Mouse (Mus musculus): ENCODE measurements around the gene Gna13. TPM values are rescaled to one million over a fixed set of nuclear protein-coding genes. Genes with fewer than 3 reads are reported as not detected.
"Not testable (repeated sequence)": the region's sequence is repeated elsewhere in the genome, so short reads cannot be mapped to it uniquely, and the experiment has no call there.

Gna13 gene
- polyA plus RNA-seq, 1 experiment from 2014 or later: 25.2 TPM

GRCm38 (mm10) chr11:109330706-109331393, 31.8 kb upstream of the Gna13 start:
- ATAC-seq (ENCODE audit: low FRiP score) (peak; percentile 71), DNase-seq (ENCODE audit: low spot score) (no peak)
- WGBS: 36% methylated on average over 17 of the region's 17 CpGs
- no peaks in the 10 kb centered on the region for H3K4me1 ChIP-seq (replicated peaks; ENCODE audit: control insufficient read depth, insufficient read depth, low read length)
- H3K4me3 ChIP-seq (ENCODE audit: low read depth, low read length): no peak overlapping the region
- no peak overlapping the region for H3K27ac ChIP-seq (ENCODE audit: low read depth, low read length)
- H3K27me3 ChIP-seq (ENCODE audit: control insufficient read depth, insufficient read depth, low read length): no peaks in the 10 kb centered on the region
- H3K9ac ChIP-seq (ENCODE audit: low read depth, low read length): no peak overlapping the region
- H3K9me3 ChIP-seq (ENCODE audit: control insufficient read depth, low read length): no peaks in the 10 kb centered on the region
- peak overlapping the region; percentile 28 for H3K4me2 ChIP-seq (replicated peaks; ENCODE audit: low read depth, low read length)
- H3K36me3 ChIP-seq (ENCODE audit: control insufficient read depth, insufficient read depth, low read length): no peaks in the 10 kb centered on the region

- peak; percentile 92 for ATAC-seq (ENCODE audit: low FRiP score)
- no peak overlapping the region for H3K9ac ChIP-seq (ENCODE audit: low read depth, low read length)
Measured at GRCm38 (mm10) chr11:109331424-109331824, 31.2 kb upstream of the Gna13 start.

GRCm38 (mm10) chr11:109332722-109333121, 29.9 kb upstream of the Gna13 start:
- DNase-seq (ENCODE audit: low spot score) (no peak), ATAC-seq (ENCODE audit: low FRiP score) (no peak)
- Histone ChIP-seq H3K9ac (ENCODE audit: low read depth, low read length) (no peak overlapping the region), H3K4me3 (ENCODE audit: low read depth, low read length) (no peak overlapping the region), H3K27ac (ENCODE audit: low read depth, low read length) (no peak overlapping the region), H3K36me3 (ENCODE audit: control insufficient read depth, insufficient read depth, low read length) (no peaks in the 10 kb centered on the region), H3K9me3 (ENCODE audit: control insufficient read depth, low read length) (no peaks in the 10 kb centered on the region), H3K4me2 (replicated peaks; ENCODE audit: low read depth, low read length) (no peak overlapping the region), H3K27me3 (ENCODE audit: control insufficient read depth, insufficient read depth, low read length) (no peaks in the 10 kb centered on the region), H3K4me1 (replicated peaks; ENCODE audit: control insufficient read depth, insufficient read depth, low read length) (no peaks in the 10 kb centered on the region)
- 83% methylated on average over 6 of the region's 6 CpGs for WGBS

More at GRCm38 (mm10) chr11:109331424-109331824, 31.2 kb upstream of the Gna13 start:
- peak; percentile 95 for DNase-seq (ENCODE audit: low spot score)
- H3K36me3 ChIP-seq (ENCODE audit: control insufficient read depth, insufficient read depth, low read length): no peaks in the 10 kb centered on the region
- H3K9me3 ChIP-seq (ENCODE audit: control insufficient read depth, low read length): no peaks in the 10 kb centered on the region
- no peaks in the 10 kb centered on the region for H3K4me1 ChIP-seq (replicated peaks; ENCODE audit: control insufficient read depth, insufficient read depth, low read length)
- H3K27ac ChIP-seq (ENCODE audit: low read depth, low read length): no peak overlapping the region
- no peaks in the 10 kb centered on the region for H3K27me3 ChIP-seq (ENCODE audit: control insufficient read depth, insufficient read depth, low read length)
- H3K4me2 ChIP-seq (replicated peaks; ENCODE audit: low read depth, low read length): peak overlapping the region; percentile 28
- H3K4me3 ChIP-seq (ENCODE audit: low read depth, low read length): no peak overlapping the region
- WGBS: 8% methylated on average over 6 of the region's 6 CpGs

DNA sequence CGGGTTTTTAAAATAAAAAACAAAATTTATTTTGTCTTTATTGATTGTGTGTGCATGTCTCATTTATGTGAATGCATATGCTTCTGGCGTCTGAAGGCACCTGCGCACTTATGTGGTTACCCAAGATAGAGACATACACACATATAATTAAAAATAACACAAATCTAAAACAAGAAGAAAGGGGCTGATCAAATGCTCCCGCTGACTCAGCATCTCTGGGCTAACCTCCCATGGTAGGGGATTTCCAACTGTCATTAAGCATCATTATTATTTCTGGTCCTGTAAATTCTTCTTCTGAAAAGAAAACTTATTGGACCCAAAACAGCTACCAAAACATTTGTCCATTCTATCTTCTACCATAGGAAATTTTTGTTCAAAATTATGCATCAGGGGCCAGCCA, 27.9 kb upstream of the Gna13 start:
- H3K9ac ChIP-seq (ENCODE audit: low read depth, low read length): no peak overlapping the region
- no peaks in the 10 kb centered on the region for H3K9me3 ChIP-seq (ENCODE audit: control insufficient read depth, low read length)
- H3K27ac ChIP-seq (ENCODE audit: low read depth, low read length): no peak overlapping the region
- H3K27me3 ChIP-seq (ENCODE audit: control insufficient read depth, insufficient read depth, low read length): no peaks in the 10 kb centered on the region
- WGBS: 88% methylated on average over 4 of the region's 4 CpGs
- no peak overlapping the region for H3K4me2 ChIP-seq (replicated peaks; ENCODE audit: low read depth, low read length)
- DNase-seq (ENCODE audit: low spot score): no peak
- H3K4me3 ChIP-seq (ENCODE audit: low read depth, low read length): no peak overlapping the region
- H3K4me1 ChIP-seq (replicated peaks; ENCODE audit: control insufficient read depth, insufficient read depth, low read length): no peaks in the 10 kb centered on the region
- no peak for ATAC-seq (ENCODE audit: low FRiP score)
- H3K36me3 ChIP-seq (ENCODE audit: control insufficient read depth, insufficient read depth, low read length): no peaks in the 10 kb centered on the region

GRCm38 (mm10) chr11:109335890-109336289, 26.7 kb upstream of the Gna13 start:
- H3K27ac ChIP-seq (ENCODE audit: low read depth, low read length): no peak overlapping the region
- no peak overlapping the region for H3K4me3 ChIP-seq (ENCODE audit: low read depth, low read length)
- no peak overlapping the region for H3K4me2 ChIP-seq (replicated peaks; ENCODE audit: low read depth, low read length)
- ATAC-seq (ENCODE audit: low FRiP score): no peak
- no peaks in the 10 kb centered on the region for H3K9me3 ChIP-seq (ENCODE audit: control insufficient read depth, low read length)
- H3K36me3 ChIP-seq (ENCODE audit: control insufficient read depth, insufficient read depth, low read length): no peaks in the 10 kb centered on the region
- no peak for DNase-seq (ENCODE audit: low spot score)
- no peak overlapping the region for H3K9ac ChIP-seq (ENCODE audit: low read depth, low read length)
- H3K27me3 ChIP-seq (ENCODE audit: control insufficient read depth, insufficient read depth, low read length): no peaks in the 10 kb centered on the region
- no peaks in the 10 kb centered on the region for H3K4me1 ChIP-seq (replicated peaks; ENCODE audit: control insufficient read depth, insufficient read depth, low read length)
- WGBS: 72% methylated on average over 6 of the region's 6 CpGs

DNA sequence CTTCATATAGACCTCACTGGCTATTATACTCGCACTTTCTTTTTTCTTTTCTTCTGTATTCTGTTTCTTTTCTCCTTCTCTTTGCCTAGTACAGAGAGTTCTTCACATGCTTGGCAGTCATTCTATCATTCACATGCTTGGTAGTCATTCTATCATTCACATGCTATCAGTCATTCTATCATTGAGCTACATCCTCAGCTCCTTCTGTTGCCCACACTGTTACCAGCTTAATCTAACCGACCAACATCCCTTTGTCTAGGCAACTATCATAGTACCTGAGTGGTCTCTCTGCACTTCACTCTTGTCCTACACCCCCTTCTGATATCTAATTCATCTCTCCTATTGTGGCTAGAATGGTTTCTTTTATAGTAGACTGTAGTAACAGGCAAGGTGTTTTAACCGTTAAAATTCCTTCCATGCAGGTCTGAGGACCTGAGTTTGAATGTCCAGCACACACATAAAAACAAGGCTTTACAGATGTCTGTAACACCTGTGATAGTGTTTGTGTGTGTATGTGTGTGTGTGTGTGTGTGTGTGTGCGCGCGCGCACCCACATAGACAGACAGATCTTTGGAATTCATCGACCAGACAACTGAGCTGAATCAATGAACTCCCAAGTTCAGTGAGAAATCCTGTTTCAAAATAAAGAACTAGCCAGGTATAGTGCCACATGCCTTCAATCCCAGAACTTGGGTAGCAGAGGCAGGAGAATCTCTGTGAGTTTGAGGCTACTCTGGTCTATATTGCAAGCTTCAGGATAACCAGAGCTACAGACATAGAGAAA, 23.3 kb upstream of the Gna13 start:
- H3K9me3 ChIP-seq (ENCODE audit: control insufficient read depth, low read length): no peaks in the 10 kb centered on the region
- WGBS: 96% methylated on average over 8 of the region's 8 CpGs
- no peak overlapping the region for H3K4me3 ChIP-seq (ENCODE audit: low read depth, low read length)
- ATAC-seq (ENCODE audit: low FRiP score): no peak
- 0 out of 2 replicates have a peak, but pooled peaks cover 3% of the 10 kb centered on the region for H3K4me1 ChIP-seq (replicated peaks; ENCODE audit: control insufficient read depth, insufficient read depth, low read length)
- no peak overlapping the region for H3K9ac ChIP-seq (ENCODE audit: low read depth, low read length)
- H3K4me2 ChIP-seq (replicated peaks; ENCODE audit: low read depth, low read length): no peak overlapping the region
- no peak overlapping the region for H3K27ac ChIP-seq (ENCODE audit: low read depth, low read length)
- no peaks in the 10 kb centered on the region for H3K36me3 ChIP-seq (ENCODE audit: control insufficient read depth, insufficient read depth, low read length)
- DNase-seq (ENCODE audit: low spot score): no peak
- no peaks in the 10 kb centered on the region for H3K27me3 ChIP-seq (ENCODE audit: control insufficient read depth, insufficient read depth, low read length)

- Histone ChIP-seq H3K4me1 (replicated peaks; ENCODE audit: control insufficient read depth, insufficient read depth, low read length) (0 out of 2 replicates have a peak, but pooled peaks cover 3% of the 10 kb centered on the region), H3K27me3 (ENCODE audit: control insufficient read depth, insufficient read depth, low read length) (no peaks in the 10 kb centered on the region), H3K27ac (ENCODE audit: low read depth, low read length) (no peak overlapping the region), H3K9me3 (ENCODE audit: control insufficient read depth, low read length) (no peaks in the 10 kb centered on the region), H3K9ac (ENCODE audit: low read depth, low read length) (no peak overlapping the region), H3K36me3 (ENCODE audit: control insufficient read depth, insufficient read depth, low read length) (no peaks in the 10 kb centered on the region), H3K4me3 (ENCODE audit: low read depth, low read length) (no peak overlapping the region), H3K4me2 (replicated peaks; ENCODE audit: low read depth, low read length) (no peak overlapping the region)
- WGBS: 84% methylated on average over 5 of the region's 5 CpGs
- DNase-seq (ENCODE audit: low spot score) (no peak), ATAC-seq (ENCODE audit: low FRiP score) (no peak)
Measured at GRCm38 (mm10) chr11:109340541-109340940, 22.1 kb upstream of the Gna13 start.

GRCm38 (mm10) chr11:109342666-109343065, 20.0 kb upstream of the Gna13 start:
- not testable (repeated sequence) for H3K9me3 ChIP-seq (ENCODE audit: control insufficient read depth, low read length); DNase-seq (ENCODE audit: low spot score); H3K4me1 ChIP-seq (replicated peaks; ENCODE audit: control insufficient read depth, insufficient read depth, low read length); H3K4me3 ChIP-seq (ENCODE audit: low read depth, low read length); H3K27me3 ChIP-seq (ENCODE audit: control insufficient read depth, insufficient read depth, low read length); H3K27ac ChIP-seq (ENCODE audit: low read depth, low read length); H3K9ac ChIP-seq (ENCODE audit: low read depth, low read length); H3K4me2 ChIP-seq (replicated peaks; ENCODE audit: low read depth, low read length); ATAC-seq (ENCODE audit: low FRiP score); H3K36me3 ChIP-seq (ENCODE audit: control insufficient read depth, insufficient read depth, low read length)
- 86% methylated on average over 1 of the region's 4 CpGs for WGBS

- Histone ChIP-seq H3K9me3 (ENCODE audit: control insufficient read depth, low read length) (no peaks in the 10 kb centered on the region), H3K27me3 (ENCODE audit: control insufficient read depth, insufficient read depth, low read length) (no peaks in the 10 kb centered on the region), H3K4me3 (ENCODE audit: low read depth, low read length) (no peak overlapping the region), H3K36me3 (ENCODE audit: control insufficient read depth, insufficient read depth, low read length) (no peaks in the 10 kb centered on the region), H3K27ac (ENCODE audit: low read depth, low read length) (no peak overlapping the region), H3K4me2 (replicated peaks; ENCODE audit: low read depth, low read length) (no peak overlapping the region), H3K9ac (ENCODE audit: low read depth, low read length) (no peak overlapping the region), H3K4me1 (replicated peaks; ENCODE audit: control insufficient read depth, insufficient read depth, low read length) (0 out of 2 replicates have a peak, but pooled peaks cover 3% of the 10 kb centered on the region)
- ATAC-seq (ENCODE audit: low FRiP score): no peak
- DNase-seq (ENCODE audit: low spot score): no peak
- WGBS: 31% methylated on average over 7 of the region's 7 CpGs
Measured at GRCm38 (mm10) chr11:109343558-109343957, 19.1 kb upstream of the Gna13 start.
